Mouse (Mus musculus) CH12.LX (cell line): ENCODE measurements around the gene Taf15.

Source experiments
- BHLHE40 ChIP-seq: IDR thresholded peaks from 2 replicates; pipeline ENCODE4 v1.6.1; 2011; ENCODE audit warnings: mild to moderate bottlenecking, low read depth, low read length, improper control_type of control experiment
- CTCF ChIP-seq, 2 experiments: IDR thresholded peaks in 1 of 2; conservative IDR thresholded peaks in 1 of 2; 2 replicates each; pipeline ENCODE4 v1.5.1; 2011 to 2012; ENCODE audit warnings: low read depth in 2 of 2, low read length in 2 of 2, improper control_type of control experiment in 1 of 2, inconsistent platforms in 1 of 2, mild to moderate bottlenecking in 1 of 2, moderate library complexity in 1 of 2
- EP300 ChIP-seq: IDR thresholded peaks from 2 replicates; pipeline ENCODE4 v1.6.1; 2011; ENCODE audit warnings: low read length, improper control_type of control experiment
- GABPA ChIP-seq: IDR thresholded peaks from 2 replicates; pipeline ENCODE4 v1.6.1; 2012; ENCODE audit warnings: low read depth, low read length, improper control_type of control experiment, inconsistent platforms; ENCODE audit not compliant: insufficient replicate concordance
- HCFC1 ChIP-seq: IDR thresholded peaks from 2 replicates; pipeline ENCODE4 v1.6.1; 2012; ENCODE audit warnings: low read depth, mild to moderate bottlenecking, inconsistent platforms, low read length, improper control_type of control experiment
- MXI1 ChIP-seq: IDR thresholded peaks from 2 replicates; pipeline ENCODE4 v1.6.1; 2011; ENCODE audit warnings: mild to moderate bottlenecking, low read depth, low read length, improper control_type of control experiment
- POLR2A ChIP-seq: IDR thresholded peaks from 2 replicates; pipeline ENCODE4 v1.6.1; 2011; ENCODE audit warnings: low read depth, mild to moderate bottlenecking, improper control_type of control experiment, low read length
- POLR2AphosphoS2 ChIP-seq: IDR thresholded peaks from 2 replicates; pipeline ENCODE4 v1.6.1; 2011; ENCODE audit warnings: low read depth, low read length, improper control_type of control experiment
- RAD21 ChIP-seq: IDR thresholded peaks from 2 replicates; pipeline ENCODE4 v1.6.1; 2011; ENCODE audit warnings: low read depth, mild to moderate bottlenecking, low read length, improper control_type of control experiment, moderate library complexity
- RCOR1 ChIP-seq: conservative IDR thresholded peaks from 2 replicates; pipeline ENCODE4 v1.6.1; 2012; ENCODE audit warnings: low read depth, mild to moderate bottlenecking, inconsistent platforms, low read length, improper control_type of control experiment
- TBP ChIP-seq: conservative IDR thresholded peaks from 2 replicates; pipeline ENCODE4 v1.6.1; 2011; ENCODE audit warnings: low read depth, low read length, improper control_type of control experiment

DNA sequence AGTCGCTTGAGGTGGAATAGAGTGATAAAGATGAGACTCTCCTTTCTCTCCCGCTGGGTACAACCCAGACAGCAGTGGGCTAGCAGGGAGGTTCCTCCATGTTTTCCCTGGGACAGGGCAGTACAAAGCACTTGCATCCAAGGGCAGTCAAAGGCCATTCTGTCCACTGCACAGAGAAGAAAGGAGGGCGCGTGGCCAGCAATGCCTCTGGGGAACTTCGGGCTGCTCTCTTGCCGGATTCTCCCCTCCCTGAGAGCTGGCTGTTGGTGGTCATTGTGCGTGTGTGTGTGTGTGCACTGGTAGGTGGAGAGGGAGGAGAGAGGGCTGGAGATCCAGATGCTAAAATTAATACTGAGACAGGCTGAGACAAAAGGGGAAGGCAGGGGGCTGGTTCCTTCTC, 31.7 kb upstream of the Taf15 start:
- TF ChIP-seq POLR2A: no peak
- TF ChIP-seq POLR2AphosphoS2: no peak
- TF ChIP-seq CTCF (conservative IDR thresholded peaks at IDR 0.05 in 1 of 2, IDR thresholded peaks at IDR 0.05 in 1 of 2; ENCODE audit: low read depth in 2 of 2, low read length in 2 of 2): no peak
- no peak for TF ChIP-seq RAD21
- no peak for TF ChIP-seq BHLHE40
- TF ChIP-seq EP300: no peak
- no peak for TF ChIP-seq TBP
- no peak for TF ChIP-seq MXI1
- no peak for TF ChIP-seq GABPA
- no peak for TF ChIP-seq HCFC1
- TF ChIP-seq RCOR1: no peak
